Mouse (Mus musculus): ENCODE measurements at regions not wholly inside any gene's neighbourhood (a gene's known extent, or its start where the extent isn't known, plus 50 kb on each side); places are given as distances from the start of the nearest gene placed in this dataset.

DNA sequence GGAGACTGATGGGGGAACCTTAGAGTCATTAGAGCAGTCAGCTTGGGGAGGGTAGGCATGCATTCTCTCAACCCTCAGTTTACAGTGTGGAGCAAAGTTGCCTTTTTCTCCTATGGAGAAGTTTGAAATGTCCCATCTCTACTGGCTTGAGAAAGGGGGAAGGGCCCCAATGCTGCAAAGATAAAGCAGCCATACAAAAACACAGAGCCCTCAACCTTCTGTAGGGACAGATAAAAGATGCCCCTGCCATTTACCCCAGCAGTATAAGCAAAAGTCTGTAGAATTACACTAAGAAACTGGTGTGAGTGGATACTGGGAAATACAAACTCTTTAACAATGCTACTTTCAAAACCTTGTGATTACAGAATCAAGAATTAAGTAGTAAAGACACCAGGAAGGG lies 71.9 kb upstream of the Tmem215 start:
- no peak for DNase-seq (ENCODE audit: inconsistent ontology term)

DNA sequence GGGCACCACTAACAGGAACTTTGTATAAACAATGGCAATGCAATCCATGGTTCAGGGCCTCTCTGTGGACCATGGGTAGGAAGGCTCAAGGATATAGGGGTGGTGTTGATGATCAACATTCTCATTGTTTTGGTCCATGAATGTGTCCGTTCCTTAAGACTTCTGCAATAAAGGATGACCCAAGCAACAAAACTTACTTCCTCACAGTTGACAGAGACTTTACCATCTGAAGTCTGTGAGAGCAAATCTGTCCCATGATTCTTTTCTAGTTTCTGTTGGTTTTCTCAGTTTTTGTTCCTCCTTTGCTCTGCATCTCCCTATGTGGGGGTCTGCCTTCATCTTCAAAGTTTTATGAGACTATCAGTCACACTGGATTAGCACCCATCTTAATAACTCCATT lies 81.8 kb upstream of the Tmem215 start:
- no peak for DNase-seq (ENCODE audit: inconsistent ontology term)

DNA sequence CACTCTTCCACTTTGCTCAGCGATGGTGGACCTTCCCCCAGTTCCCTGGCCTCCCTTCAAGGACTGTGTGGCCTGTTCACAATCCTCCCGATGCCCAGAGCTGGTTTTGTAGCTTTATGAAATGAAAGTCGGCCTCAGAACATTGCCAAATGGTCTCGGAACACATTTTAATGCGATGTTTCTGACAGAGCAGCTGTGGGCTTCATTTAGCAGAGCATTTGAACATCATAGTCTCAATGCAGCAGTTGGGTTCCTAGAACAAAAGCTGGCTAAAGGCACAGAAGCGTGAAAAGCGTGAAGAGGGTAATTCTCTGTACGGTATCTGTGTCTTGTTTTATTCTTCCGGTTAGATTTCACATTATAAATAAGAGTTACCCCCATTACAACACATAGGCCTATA lies 86.7 kb upstream of the Tmem215 start:
- DNase-seq (ENCODE audit: inconsistent ontology term): no peak

DNA sequence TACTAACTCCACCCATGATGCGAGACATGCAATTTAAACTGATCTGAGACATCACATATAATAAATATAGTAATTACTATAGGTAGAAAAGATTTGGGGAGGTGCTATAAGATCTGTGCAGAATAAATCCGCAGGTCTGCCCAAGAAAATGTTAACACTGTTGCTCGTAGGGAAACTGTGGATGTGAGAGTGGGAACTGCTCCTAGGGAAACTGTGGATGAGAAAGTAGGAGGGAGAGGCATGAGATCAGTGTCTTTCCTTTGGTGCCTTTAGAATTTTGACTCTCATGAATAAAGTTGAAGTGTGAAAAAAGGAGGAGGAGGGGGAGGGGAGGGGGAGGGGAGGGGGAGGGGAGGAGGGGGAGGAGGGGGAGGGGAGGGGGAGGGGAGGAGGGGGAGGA lies 87.3 kb upstream of the Tmem215 start:
- no peak for DNase-seq (ENCODE audit: inconsistent ontology term)

DNA sequence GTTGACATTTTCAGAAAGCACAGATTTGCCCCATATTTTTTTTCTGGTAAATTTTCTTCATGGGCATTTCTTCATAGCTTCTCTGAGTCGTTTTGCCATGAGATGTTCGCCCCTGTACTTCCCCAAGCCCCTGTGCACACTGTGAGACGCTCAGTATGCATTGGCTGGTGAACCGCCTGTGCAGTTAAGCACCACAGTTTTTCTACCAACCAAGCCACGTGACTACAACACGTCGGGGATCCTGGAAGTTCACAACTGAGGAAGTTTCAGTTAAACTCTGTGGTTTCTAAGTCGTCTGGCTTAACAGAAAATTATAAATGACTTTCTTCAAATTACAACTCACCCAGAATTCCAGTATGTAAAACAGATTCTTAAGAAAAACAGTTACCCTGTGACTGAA lies 91.7 kb upstream of the Tmem215 start:
- DNase-seq (ENCODE audit: inconsistent ontology term): no peak

DNA sequence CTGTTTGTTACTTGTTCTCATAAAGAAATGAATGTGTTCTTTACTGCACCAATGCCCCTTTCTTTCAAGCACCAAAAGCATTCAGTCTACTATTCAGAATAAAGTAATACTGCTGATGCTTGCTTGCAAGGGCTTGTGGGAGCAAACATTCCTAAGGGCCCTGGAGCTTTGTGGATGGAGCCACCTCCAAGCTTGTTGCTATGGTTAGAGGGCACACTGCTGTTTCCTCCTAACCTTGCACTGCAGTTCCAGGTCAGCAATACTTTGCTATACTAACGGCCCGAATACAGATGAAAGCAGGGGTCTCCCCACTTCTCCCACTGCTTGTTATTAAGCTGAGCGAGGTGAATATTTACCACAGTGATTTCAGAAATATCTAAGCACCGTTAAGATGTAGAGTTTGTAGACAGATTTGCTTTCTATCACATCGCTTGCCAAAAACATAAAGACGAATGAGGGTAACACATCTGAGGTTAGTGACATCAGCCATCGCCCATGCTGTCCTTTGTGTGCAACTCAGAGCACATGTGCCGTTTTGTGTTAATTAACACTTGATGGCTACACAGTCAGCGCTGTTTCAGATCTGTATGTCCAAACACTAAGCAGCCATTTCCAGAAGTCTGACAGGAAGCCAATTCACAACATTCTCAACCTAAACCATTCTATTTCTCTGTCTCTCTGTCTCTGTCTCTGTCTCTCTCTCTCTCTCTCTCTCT lies 96.4 kb upstream of the Ndufb6 start:
- DNase-seq (ENCODE audit: inconsistent ontology term): no peak

DNA sequence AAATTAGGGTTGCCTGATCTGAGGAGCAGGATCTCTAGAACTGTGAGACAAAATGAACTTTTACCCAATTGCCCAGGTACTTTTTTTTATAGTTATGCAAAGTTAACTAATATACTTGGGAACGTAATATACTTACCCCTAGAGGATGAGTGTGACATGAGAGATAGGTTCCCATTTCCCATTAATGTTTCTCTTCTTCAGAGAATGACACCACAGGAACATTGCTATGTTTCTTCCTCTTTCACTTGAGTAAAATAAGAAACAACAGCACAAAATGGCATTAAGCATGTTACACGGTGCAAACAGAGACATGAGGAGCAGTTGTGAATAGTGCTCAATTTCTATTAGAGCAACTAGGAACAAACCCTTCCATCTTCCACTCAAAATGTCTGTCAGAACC lies 95.0 kb upstream of the Ndufb6 start:
- DNase-seq (ENCODE audit: inconsistent ontology term): no peak

DNA sequence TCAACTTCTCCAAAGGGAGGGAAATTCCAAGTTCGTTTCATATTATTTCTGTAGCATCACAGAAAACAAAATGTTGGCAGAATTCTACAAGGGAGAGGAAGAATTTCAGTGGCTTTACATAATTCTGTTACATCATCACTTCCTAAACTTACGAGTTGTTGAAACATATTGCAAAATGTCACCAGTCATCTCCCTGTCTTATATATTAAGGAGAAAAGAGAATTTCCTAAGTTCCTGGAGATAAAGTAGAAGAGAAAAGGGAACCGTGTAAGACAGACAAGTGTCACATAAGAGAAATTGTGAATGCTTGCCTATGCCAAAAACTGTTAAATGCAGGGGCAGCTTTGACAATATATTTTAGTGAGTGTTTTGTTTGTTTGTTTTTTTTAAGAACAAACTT lies 85.1 kb upstream of the Ndufb6 start:
- DNase-seq (ENCODE audit: inconsistent ontology term): no peak

DNA sequence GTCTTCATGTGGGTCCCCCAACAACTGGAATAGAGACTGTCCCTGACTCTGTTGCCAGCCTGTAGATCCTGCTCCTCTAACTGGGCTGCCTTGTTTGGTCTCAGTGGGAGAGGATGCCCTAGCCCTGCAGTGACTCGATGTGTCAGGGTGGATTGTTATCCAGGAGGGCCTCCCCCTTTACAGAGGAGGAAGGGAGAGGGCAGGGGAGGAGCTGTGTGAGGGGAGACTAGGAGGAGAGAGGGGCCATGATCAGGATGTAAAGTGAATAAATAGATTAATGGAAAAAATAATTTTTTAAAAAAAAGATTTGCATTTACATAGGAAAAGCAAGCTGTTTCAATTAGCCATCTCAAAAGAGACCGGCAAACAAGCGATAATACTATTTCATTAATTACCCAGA lies 80.1 kb upstream of the Ndufb6 start:
- no peak for DNase-seq (ENCODE audit: inconsistent ontology term)

DNA sequence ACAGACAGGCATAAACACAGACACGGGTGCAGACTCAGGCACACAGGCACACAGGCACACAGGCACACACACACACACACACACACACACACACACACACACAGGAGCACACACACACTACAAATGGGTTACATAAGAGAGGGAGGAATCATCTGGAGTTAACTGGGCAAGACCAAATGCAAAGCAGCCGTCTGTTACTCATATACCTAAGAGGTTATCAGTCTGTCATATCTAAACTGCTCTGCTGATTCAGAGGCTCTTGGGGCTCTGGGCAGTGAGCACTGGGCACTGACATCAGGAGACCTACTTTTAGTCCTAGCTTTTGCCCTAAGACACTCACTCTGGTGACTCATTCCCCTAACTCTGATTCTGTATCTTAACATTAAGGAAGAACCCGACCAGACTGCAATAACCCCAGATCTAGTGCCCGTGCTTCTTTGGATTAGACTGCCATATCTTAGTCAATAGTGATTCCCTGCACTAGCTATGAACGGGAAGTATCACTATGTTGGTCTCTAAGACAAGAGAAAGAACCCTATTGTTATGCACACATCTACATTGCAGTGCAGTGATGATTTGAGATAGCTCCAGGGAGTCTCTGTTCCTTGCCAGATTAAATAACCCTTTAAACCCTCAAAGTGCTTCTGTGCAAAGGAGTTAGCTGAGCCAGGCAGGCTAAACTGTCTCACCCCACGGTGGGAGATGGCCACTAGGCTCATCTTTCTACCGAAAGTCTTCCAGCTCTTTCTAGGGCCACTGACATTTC lies 78.0 kb upstream of the Ndufb6 start:
- DNase-seq (ENCODE audit: inconsistent ontology term): no peak

DNA sequence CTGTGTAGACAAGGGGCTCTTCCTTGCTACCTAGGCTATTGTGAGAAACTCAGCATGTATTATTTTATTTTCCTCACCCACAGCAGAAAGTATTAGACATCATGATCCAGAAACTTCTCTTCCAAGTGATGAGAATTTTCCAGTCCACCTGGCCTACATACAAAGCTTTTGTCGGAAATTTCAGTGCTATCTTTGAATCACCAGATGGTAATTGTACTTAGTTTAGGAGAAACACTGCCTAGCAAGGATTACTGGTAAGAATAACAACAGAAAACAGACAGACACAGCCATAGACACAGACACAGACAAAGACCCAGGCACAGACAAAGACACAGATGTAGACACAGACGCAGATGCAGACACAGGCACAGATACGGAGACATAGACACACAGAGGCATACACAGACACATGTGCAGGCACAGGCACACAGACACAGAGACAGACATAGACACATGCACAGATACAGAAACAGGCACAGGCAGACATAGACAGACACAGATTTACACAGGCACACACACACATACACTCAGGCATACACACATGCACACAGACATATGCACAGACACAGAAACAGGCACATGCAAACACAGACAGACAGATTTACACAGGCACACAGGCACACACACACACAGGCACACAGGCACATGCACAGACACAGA lies 76.7 kb upstream of the Ndufb6 start:
- no peak for DNase-seq (ENCODE audit: inconsistent ontology term)

DNA sequence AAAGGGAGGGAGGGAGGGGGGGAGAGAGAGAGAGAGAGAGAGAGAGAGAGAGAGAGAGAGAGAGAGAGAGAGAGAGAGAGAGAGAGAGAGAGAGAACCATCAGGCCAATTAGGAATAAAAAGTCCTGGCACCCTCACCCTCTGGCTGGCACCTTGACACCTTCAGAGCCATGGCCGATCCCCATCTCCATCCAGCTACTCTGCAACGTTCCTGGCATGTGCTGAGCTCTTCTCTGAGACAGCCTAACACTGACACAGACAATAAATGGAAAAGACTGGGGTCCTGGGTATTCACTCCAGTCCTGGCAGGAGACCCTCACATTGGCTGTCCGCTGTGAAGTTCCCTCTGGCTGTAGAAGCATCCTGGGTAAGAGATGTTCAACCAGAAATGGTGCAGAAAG lies 75.2 kb upstream of the Ndufb6 start:
- no peak for DNase-seq (ENCODE audit: inconsistent ontology term)

DNA sequence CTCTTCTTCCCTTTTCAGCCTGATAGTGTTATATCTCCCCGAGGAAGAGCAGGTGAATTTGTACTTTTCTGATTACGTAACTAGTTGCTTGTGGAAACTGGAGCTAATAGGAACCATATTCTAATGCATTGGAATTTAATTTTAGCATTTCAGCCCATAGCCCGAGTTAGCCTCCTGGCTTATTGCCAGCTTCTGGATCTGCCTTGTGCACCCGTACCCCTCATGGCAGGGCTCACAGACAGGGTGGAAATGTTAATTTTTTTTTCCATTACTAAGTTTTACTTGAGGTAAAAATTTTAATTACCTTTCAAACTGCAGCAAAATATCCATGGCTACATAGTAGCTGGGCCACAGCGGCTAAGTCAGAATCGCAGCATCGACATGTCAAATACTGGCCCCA lies 72.4 kb upstream of the Ndufb6 start:
- DNase-seq (ENCODE audit: inconsistent ontology term): no peak

DNA sequence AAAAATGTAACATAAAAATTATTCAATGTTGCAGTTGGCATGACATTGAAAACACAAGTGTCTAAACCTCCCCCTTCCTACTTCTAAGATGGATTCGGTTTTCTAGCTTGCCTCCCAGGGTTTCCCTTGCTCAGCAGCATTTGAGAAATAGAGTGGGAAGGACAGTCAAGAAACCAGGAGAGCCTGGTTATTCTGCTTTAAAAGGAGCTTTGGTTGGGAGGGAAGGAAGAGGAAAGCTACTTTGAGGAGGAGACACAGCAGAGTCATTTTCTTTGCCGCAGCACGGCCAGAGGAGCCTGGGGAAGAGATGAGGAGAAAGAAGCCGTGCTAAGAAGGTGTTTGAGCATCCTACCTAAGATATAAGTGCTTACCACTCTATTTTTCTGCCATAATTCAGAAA lies 71.9 kb upstream of the Ndufb6 start:
- DNase-seq (ENCODE audit: inconsistent ontology term): no peak

DNA sequence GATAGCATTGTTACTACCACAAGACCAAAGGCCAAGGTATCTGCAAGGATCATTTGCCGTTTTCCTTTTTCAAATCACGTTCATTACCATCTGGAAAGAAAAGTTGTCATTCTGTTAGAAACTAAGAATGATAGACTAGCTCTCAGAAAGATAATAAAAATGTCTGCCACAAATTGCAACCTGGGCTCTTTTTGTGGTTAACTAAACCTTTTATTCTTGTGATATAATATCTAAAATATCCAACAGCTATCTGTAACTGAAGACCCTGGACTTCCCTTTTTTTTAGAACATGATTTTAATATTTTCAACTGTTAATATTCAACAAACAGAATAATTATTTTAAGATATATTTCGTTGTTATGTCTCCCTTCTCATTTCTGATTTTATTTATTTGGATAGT lies 66.6 kb upstream of the Ndufb6 start:
- no peak for DNase-seq (ENCODE audit: inconsistent ontology term)

DNA sequence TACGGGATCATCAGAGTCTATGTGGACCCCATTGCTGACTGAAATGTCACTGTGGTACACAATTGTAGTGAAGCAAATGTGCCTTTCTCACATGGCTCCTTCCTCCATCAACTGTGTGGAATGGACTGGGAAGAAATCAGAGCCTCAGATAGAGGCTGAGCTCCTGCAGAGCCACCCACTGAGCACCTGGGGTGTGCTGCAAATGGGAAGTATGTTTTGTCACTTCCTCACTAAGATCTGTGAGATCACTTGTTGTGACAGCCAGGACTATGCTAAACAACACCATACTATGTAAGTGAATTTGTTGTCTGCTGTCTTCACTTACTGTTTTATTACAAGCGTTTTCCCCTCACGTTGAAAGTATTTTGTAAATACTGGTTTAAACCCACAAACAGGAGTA lies 63.0 kb upstream of the Ndufb6 start:
- DNase-seq (ENCODE audit: inconsistent ontology term): no peak

DNA sequence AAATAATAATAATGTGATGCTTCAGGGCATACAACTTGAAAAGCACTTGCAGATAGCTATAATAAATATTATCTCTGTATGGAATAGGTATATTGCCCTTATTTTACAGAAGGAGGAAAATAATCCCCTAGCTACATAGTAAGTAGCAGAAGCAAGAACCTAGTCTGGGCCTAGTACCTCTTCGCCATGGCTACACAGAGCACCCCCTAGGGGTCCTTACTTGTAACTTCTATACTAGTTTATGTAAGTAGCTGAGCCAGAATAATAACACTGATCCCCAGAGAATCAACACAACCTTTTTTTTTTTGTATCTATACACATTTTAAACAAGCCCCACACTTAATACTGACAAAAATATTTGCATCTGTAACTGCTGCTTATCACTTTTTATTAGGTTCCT lies 55.6 kb upstream of the Ndufb6 start:
- DNase-seq (ENCODE audit: inconsistent ontology term): no peak

DNA sequence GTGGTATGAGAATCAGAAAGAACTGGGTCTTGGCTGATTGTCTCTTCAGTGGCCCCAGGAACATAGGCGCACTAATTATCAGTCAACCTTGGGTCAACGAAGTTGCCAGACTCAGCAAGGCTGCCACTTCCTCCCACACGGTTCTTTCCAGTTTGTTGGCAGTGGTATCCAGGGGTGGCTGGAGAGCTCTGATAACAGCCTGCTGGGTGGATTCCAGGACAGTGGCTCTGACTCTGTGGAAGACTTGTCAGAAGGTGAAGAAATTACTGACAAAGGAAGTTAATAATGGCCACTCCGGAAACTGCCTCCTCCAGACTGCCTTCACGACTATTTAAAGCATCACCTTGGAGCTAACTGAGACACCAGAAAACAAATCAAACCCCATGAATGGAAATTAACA lies 50.5 kb upstream of the Ndufb6 start:
- peak; percentile 14 for DNase-seq (ENCODE audit: inconsistent ontology term)
